Mouse (Mus musculus): ENCODE measurements around the gene Ppil3.

The Ppil3 gene

GRCm38 (mm10) chr1:58409553-58410197 is 35.6 kb downstream of the Ppil3 start:
- DNase-seq (ENCODE audit: low read depth, low spot score) = no peak

GRCm38 (mm10) chr1:58408141-58408540 is 37.1 kb downstream of the Ppil3 start:
- DNase-seq (ENCODE audit: low read depth, low spot score) = no peak

DNA sequence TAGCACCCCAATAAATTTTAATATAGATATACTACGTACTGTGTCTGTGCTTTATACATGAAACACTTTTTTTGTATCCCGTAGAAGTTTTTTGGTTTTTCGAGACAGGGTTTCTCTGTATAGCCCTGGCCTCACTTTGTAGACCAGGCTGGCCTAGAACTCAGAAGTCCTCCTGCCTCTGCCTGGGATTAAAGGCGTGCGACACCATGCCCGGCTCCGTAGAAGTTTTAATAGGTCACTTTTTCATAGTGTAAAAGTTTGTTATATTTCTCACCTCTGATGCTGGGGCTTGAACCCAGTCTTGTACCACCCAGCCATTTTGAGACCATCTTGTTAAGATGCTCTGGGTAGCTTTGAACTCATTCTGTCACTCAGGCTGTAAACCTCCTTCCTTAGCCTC is 38.0 kb downstream of the Ppil3 start:
- no peak for DNase-seq (ENCODE audit: low read depth, low spot score)

GRCm38 (mm10) chr1:58403745-58404144 is 41.5 kb downstream of the Ppil3 start:
- DNase-seq (ENCODE audit: low read depth, low spot score) = no peak

DNA sequence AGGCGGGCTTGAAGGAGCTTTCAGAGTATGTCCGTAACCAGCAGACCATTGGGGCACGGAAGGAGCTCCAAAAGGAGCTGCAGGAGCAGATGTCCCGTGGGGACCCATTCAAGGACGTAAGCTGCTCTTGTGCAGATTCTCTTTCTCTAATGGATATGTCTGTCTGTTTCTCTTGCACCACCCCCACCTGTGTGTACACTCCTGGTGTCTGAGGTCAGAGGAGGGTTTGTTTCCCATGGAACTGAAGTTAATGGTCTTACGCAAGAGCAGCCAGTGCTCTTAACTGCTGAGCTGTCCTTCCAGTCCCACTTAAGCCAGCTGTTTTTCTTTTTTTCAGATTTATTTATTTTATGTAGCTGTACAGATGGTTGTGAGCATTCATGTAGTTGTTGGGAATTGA is 43.9 kb downstream of the Ppil3 start:
- no peak for DNase-seq (ENCODE audit: low read depth, low spot score)

DNA sequence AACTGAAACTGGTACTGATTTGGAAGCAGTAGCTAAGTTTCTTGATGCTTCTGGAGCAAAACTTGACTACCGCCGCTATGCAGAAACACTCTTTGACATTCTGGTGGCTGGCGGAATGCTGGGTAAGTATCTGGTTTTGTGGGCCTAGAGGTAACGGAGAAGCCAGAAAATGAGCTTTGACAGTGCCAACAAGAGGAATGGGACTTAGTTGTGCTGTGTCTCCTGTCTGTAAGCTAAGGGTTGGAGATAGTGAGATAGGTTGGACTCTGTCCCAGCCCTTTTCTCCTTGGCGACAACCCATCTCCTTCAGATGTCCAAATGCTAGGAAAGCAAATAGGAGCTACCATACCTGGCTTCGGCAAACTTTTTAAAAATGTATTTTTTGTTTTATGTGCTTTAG is 47.6 kb downstream of the Ppil3 start:
- no peak for DNase-seq (ENCODE audit: low read depth, low spot score)

DNA sequence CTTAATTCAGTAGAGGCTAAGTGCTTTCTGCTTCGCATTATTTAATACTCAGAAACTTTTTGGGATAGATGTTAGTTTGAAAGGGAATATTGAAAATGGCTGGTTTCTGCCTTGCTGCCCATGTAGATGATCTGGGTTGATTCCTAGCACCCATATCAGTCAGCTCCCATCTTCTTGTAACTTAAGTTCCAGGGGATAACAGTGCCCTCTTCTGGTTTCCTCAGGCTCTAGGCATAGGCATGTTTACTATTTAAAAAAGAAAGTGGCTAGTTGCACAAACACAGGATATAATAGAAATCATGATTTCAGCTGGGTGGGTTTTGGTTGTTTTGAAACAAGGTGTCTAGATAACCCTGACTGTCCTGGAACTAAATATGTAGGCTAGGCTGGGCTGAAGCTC is 49.1 kb downstream of the Ppil3 start:
- no peak for DNase-seq (ENCODE audit: low read depth, low spot score)

DNA sequence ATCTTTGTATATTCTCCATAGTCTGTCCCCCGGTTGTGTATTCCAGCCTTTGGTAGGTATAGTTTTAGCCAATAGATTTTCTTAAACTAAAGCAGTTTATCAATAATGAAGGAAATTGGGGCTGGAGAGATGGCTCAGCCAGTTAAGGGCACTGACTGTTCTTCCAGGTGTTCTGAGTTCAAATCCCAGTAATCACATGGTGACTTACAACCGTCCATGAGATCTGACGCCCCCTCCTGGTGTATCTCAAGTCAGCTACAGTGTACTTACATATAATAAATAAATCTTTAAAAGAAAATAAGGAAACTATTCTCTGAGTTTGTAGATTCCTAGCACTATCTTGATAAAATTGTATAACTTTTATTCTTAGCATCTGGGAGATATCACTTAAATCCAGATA is 49.9 kb downstream of the Ppil3 start:
- no peak for DNase-seq (ENCODE audit: low read depth, low spot score)

DNA sequence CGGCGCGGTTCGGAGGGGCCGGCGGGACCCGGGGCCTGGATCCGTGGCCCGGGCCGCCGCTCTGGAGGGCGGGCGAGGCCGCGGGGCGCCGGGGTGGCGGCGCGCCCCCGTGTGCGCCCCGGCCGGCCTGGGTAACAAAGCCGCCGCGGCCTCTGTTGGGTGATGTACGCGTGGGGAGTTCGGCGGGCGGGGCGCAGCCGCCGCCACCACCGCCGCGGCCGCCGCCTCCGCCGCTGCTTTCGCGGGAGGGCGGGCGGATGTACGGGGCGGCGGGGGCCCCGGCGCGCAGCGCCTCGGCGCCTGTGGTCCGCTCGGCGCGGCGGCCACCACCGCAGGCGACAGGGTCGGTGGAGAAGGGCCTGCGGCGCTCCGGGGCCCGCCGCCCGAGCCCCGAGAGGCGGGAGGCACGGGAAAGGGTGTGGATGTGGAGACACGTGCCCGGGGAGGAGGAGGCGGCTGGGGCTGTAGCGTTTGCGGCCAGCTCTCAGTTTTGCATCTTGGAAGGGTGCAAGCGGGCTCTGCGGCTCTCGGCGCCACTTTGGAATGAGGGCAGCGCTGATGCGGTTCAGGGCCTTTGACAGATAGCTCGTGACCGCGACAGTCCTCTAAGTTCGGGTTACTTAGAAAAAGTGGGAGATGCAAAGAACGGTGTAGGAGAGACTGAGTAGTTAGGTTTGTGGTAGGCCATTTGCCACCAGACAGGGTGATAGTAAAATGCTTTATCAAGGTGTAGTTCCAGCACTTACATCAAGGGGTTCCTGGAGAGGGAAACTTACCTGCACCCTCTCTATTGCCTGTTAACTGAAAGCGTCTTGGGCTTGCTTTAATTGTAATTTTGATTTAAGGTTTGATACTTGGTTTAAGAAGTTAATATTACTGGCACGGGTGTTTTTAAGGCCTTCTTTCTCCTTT is 51.7 kb downstream of the Ppil3 start:
- peak; percentile 44 for DNase-seq (ENCODE audit: low read depth, low spot score)

GRCm38 (mm10) chr1:58392652-58393283 is 52.5 kb downstream of the Ppil3 start, which contains the start of gene Bzw1:
Gene Bzw1, plus strand, starts transcription at chr1:58392898.
- DNase-seq (ENCODE audit: low read depth, low spot score) = peak; percentile 75

DNA sequence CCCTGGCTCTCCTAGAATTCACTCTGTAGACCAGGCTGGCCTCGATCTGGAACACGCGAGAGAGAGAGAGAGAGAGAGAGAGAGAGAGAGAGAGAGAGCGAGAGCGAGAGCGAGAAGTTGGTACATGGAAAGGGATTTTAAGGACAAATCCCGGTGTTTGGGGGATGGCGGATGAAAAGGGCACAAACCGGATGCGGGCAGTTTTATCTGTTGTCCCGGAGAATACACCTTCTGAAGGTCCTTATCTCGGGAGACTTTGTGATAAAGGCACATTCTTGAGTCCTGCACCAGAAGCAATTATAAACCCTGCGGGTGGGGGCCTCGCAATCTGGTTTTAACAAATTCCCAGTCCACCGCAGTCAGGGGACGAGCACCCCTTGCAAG is 53.0 kb downstream of the Ppil3 start:
- no peak for DNase-seq (ENCODE audit: low read depth, low spot score)

DNA sequence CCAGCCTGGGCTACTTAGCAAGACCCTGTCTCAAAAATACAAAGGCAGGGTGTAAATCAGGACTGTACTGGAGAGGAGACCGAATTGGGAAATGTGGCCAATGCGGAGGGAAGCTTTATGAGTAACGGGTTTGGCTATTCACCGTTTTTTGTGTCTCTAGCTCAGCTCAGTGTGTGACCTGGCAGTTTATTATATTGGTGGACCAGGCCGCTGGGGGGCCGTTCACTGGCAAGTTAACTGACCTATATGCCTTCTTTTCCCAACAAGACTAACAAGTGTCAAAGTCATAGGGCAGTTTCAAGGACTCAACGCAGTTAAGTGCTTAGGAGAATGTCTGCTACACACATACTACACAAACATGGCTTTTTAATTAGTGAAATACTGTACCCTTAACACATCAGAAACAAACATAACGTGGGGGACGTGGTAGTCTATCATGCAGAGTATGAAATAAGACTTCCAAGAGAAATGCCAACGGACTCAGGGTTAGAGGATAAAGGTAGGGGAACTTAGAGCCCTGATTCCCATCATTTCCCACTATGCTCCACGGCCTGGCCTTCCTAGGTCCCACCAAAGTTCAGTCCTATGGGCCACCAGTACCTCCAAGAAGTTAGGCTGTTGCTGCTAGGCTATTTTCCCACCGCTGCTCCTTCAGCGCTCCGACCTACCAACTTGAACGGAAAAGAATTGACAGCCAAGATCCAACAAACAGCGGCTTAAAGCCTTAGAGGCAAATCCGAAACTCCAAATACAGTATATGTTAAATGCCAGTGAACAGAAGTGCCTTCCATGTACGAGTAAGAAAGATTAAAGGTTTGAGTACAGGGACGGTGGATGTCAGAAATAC is 53.6 kb downstream of the Ppil3 start:
- DNase-seq (ENCODE audit: low read depth, low spot score) = no peak

GRCm38 (mm10) chr1:58382586-58383281 is 62.6 kb downstream of the Ppil3 start:
- DNase-seq (ENCODE audit: low read depth, low spot score) = no peak
